ENCODE assay signal across 9 mouse cellular contexts in genomic region chr9:37254531-37255110, GRCm38 (mm10). TPM values are rescaled to one million over a fixed set of nuclear protein-coding genes. Genes with fewer than 3 reads are reported as not detected.
DNase-seq lines count a peak whose midpoint lies in the region; ATAC-seq and TF ChIP-seq lines count a peak whose summit lies in the region.
"Had no signal": no experiment of that assay in that cellular context is flagged by ENCODE, and none has a peak within 500 bp of the region (broad histone marks: within the 10 kb centered on the region; RNA-seq: fewer than 3 reads in every experiment).

No protein-coding gene starts in this region.

- peaks cover 5 to 10% of the 10 kb centered on the region in 2 experiments for H3K4me1 ChIP-seq in heart, embryonic 14.5 days (ENCODE audit: control insufficient read depth in 2 of 2, insufficient read depth in 2 of 2, low read length in 2 of 2)
- peaks cover 33% of the 10 kb centered on the region for H3K4me1 ChIP-seq in bone marrow macrophage, adult 2 months (ENCODE audit: control insufficient read depth, insufficient read depth, low read length)
- no peaks in the 10 kb centered on the region for H3K4me1 ChIP-seq in hindbrain, postnatal 0 days (ENCODE audit: insufficient read depth, low read length)
- peaks cover 7% of the 10 kb centered on the region; the same call in 1 of the 2 replicates for H3K4me1 ChIP-seq in midbrain, embryonic 16.5 days (ENCODE audit: control insufficient read depth, insufficient read depth, low read length)

- 13% methylated on average over 6 of the region's 6 CpGs for WGBS in heart, embryonic 14.5 days
- 29% methylated on average over 6 of the region's 6 CpGs for WGBS in hindbrain, postnatal 0 days
- WGBS in midbrain, embryonic 16.5 days, result 23% methylated on average over 6 of the region's 6 CpGs

- peak overlapping the region; percentile 64; the same call in 1 of the 2 replicates for H3K9ac ChIP-seq in heart, embryonic 14.5 days (ENCODE audit: low read length)
- peak overlapping the region; percentile 42; the same call in 1 of the 2 replicates for H3K9ac ChIP-seq in hindbrain, postnatal 0 days (replicated peaks; ENCODE audit: low read length)
- H3K9ac ChIP-seq in midbrain, embryonic 16.5 days (ENCODE audit: low read depth, low read length), result no peak overlapping the region

- H3K9me3 ChIP-seq in heart, embryonic 14.5 days (ENCODE audit: control insufficient read depth, low read length), result no peaks in the 10 kb centered on the region
- no peaks in the 10 kb centered on the region for H3K9me3 ChIP-seq in hindbrain, postnatal 0 days (ENCODE audit: low read length)
- no peaks in the 10 kb centered on the region for H3K9me3 ChIP-seq in midbrain, embryonic 16.5 days (replicated peaks; ENCODE audit: control insufficient read depth, low read length, poor library complexity, severe bottlenecking)
- H3K9me3 ChIP-seq: G1E had no signal

- no peaks in the 10 kb centered on the region for H3K27me3 ChIP-seq in heart, embryonic 14.5 days (ENCODE audit: control insufficient read depth, insufficient read depth, low read length)
- 0 out of 2 replicates have a peak, but pooled peaks cover 3% of the 10 kb centered on the region for H3K27me3 ChIP-seq in hindbrain, postnatal 0 days (ENCODE audit: insufficient read depth, low read length)
- no peaks in the 10 kb centered on the region; the same call in 1 of the 2 replicates for H3K27me3 ChIP-seq in midbrain, embryonic 16.5 days (ENCODE audit: control insufficient read depth, insufficient read depth, low read depth, low read length)

- no peak overlapping the region for H3K27ac ChIP-seq in heart, embryonic 14.5 days (replicated peaks in 1 of 2; ENCODE audit: control insufficient read depth in 1 of 2, insufficient read depth in 1 of 2, low read depth in 2 of 2, low read length in 2 of 2)
- H3K27ac ChIP-seq in bone marrow macrophage, adult 2 months (ENCODE audit: insufficient read depth, low read depth, low read length), result peak overlapping the region; percentile 85
- no peak overlapping the region for H3K27ac ChIP-seq in hindbrain, postnatal 0 days
- H3K27ac ChIP-seq in midbrain, embryonic 16.5 days (ENCODE audit: low read length), result no peak overlapping the region

- no peak for DNase-seq in heart, postnatal 25 days (ENCODE audit: low spot score)
- DNase-seq in hindbrain, postnatal 0 days (ENCODE audit: low spot score), result no peak
- DNase-seq in spleen, adult 12 weeks (ENCODE audit: low spot score), result no peak
- no peak for DNase-seq in right cerebral cortex, postnatal 25 days

- TF ChIP-seq POLR2A in bone marrow macrophage, adult 2 months (IDR thresholded peaks at IDR 0.05; ENCODE audit: borderline replicate concordance, low read depth, low read length), result no peak

- intact Hi-C loops in heart, postnatal 25 days (cut with DNase I), result loop anchor here (5.0 kb wide), 1 partner anchor 73 kb away; no protein-coding TSS in a partner anchor

- peak overlapping the region; percentile 51 to 56 for H3K4me3 ChIP-seq in heart, embryonic 14.5 days (ENCODE audit: control insufficient read depth in 1 of 2, insufficient read depth in 1 of 2, low read depth in 1 of 2, low read length in 2 of 2)
- H3K4me3 ChIP-seq in bone marrow macrophage, adult 2 months (ENCODE audit: insufficient read depth, low read length), result peak overlapping the region; percentile 81
- H3K4me3 ChIP-seq in hindbrain, postnatal 0 days (ENCODE audit: low read length), result peak overlapping the region; percentile 41
- peak overlapping the region; percentile 36 for H3K4me3 ChIP-seq in midbrain, embryonic 16.5 days (ENCODE audit: low read depth, low read length)

- TF ChIP-seq CTCF in bone marrow macrophage, adult 2 months (IDR thresholded peaks at IDR 0.05; ENCODE audit: low read depth, low read length), result no peak
- TF ChIP-seq CTCF in hindbrain, postnatal 0 days (IDR thresholded peaks at IDR 0.05; ENCODE audit: low read depth), result no peak

- ATAC-seq in heart, embryonic 14.5 days (ENCODE audit: insufficient number of reproducible peaks, insufficient read depth, low FRiP score, low read depth), result 0 out of 2 replicates have a peak, but pooled peaks have one; percentile 11
- 0 out of 2 replicates have a peak, but pooled peaks have one; percentile 14 for ATAC-seq in hindbrain, postnatal 0 days
- ATAC-seq in midbrain, embryonic 16.5 days, result no peak
- no peak for ATAC-seq in granulocyte monocyte progenitor cell, adult 5-6 weeks (replicated peaks; ENCODE audit: poor library complexity, severe bottlenecking)

- peak overlapping the region; percentile 95 for H3K4me2 ChIP-seq in heart, embryonic 14.5 days (ENCODE audit: low read length)
- H3K4me2 ChIP-seq in hindbrain, postnatal 0 days (ENCODE audit: low read depth, low read length), result peak overlapping the region; percentile 82
- H3K4me2 ChIP-seq in midbrain, embryonic 16.5 days (ENCODE audit: low read length), result peak overlapping the region; percentile 66

- H3K36me3 ChIP-seq in heart, embryonic 14.5 days (ENCODE audit: control insufficient read depth, insufficient read depth, low read length), result no peaks in the 10 kb centered on the region
- H3K36me3 ChIP-seq in hindbrain, postnatal 0 days (ENCODE audit: insufficient read depth, low read length), result no peaks in the 10 kb centered on the region
- no peaks in the 10 kb centered on the region for H3K36me3 ChIP-seq in midbrain, embryonic 16.5 days (ENCODE audit: control insufficient read depth, insufficient read depth, low read length)
- H3K36me3 ChIP-seq: G1E had no signal

RNA-seq across cellular contexts. Expression of gene Slc37a2, which starts 0.9 kb away (rescaled TPM):
- 1.2 and 2.3 TPM in 2 replicates for polyA plus RNA-seq in heart, embryonic 14.5 days (2014; fragmentation: Nextera tagmentation; extraction: Ambion mirVana)
- total RNA-seq in heart, postnatal 25 days (2021), result 1 to 10 TPM; 3.6 to 4.2 TPM
- 167 and 186 TPM in 2 replicates for polyA plus RNA-seq in bone marrow macrophage, adult 2 months (2012; ENCODE audit: insufficient read depth, insufficient read length, missing spikeins)
- 2.6 and 4.7 TPM in 2 replicates for total RNA-seq in hindbrain, postnatal 0 days (2014; rRNA removed)
- polyA plus RNA-seq in hindbrain, postnatal 0 days (2015; fragmentation: Nextera tagmentation; extraction: Ambion mirVana), result 2.4 and 3.4 TPM in 2 replicates
- 0.76 and 1.7 TPM in 2 replicates for polyA plus RNA-seq in midbrain, embryonic 16.5 days (2015; fragmentation: Nextera tagmentation; extraction: Ambion mirVana)
- 0.81 TPM in 1 of 2 replicates, not detected in the other for total RNA-seq in granulocyte monocyte progenitor cell, adult 5-6 weeks (2014; fragmentation: Nextera tagmentation)
- 0.34 and 0.52 TPM in 2 replicates for total RNA-seq in granulocyte monocyte progenitor cell, adult 5-6 weeks (2017)

RNA-seq across cellular contexts. Expression of gene Tmem218, which starts 46.6 kb away (rescaled TPM):
- 10.7 and 11.1 TPM in 2 replicates for polyA plus RNA-seq in heart, embryonic 14.5 days (2014; fragmentation: Nextera tagmentation; extraction: Ambion mirVana)
- total RNA-seq in heart, postnatal 25 days (2021), result 1 to 10 TPM; 6.5 to 7.8 TPM
- polyA plus RNA-seq in bone marrow macrophage, adult 2 months (2012; ENCODE audit: insufficient read depth, insufficient read length, missing spikeins), result 4.7 and 5.9 TPM in 2 replicates
- total RNA-seq in hindbrain, postnatal 0 days (2014; rRNA removed), result 6.0 and 6.3 TPM in 2 replicates
- polyA plus RNA-seq in hindbrain, postnatal 0 days (2015; fragmentation: Nextera tagmentation; extraction: Ambion mirVana), result 11.4 and 13.3 TPM in 2 replicates
- 9.2 and 10.0 TPM in 2 replicates for polyA plus RNA-seq in midbrain, embryonic 16.5 days (2015; fragmentation: Nextera tagmentation; extraction: Ambion mirVana)
- 2.0 and 4.1 TPM in 2 replicates for total RNA-seq in granulocyte monocyte progenitor cell, adult 5-6 weeks (2014; fragmentation: Nextera tagmentation)
- total RNA-seq in granulocyte monocyte progenitor cell, adult 5-6 weeks (2017), result 1.9 and 4.2 TPM in 2 replicates

Comparison
In these comparisons a context has a peak if more than half of its experiments do, and no peak if none do; other contexts are left out.
1. ATAC-seq: peak in heart, embryonic 14.5 days (single experiment) and hindbrain, postnatal 0 days (single experiment); none in midbrain, embryonic 16.5 days (single experiment) and granulocyte monocyte progenitor cell, adult 5-6 weeks (single experiment).
2. RNA of gene Slc37a2, which starts 0.9 kb away (polyA plus RNA-seq): 167 to 186 TPM in bone marrow macrophage, adult 2 months; 2.4 to 3.4 TPM in hindbrain, postnatal 0 days, 0.76 to 1.7 TPM in midbrain, embryonic 16.5 days and 1.2 to 2.3 TPM in heart, embryonic 14.5 days; every median in the first group is over 10 times any median in the second.
3. Peak in every context shown above with its lines, with median percentiles within 50 percentile points of each other: H3K4me2 ChIP-seq and H3K4me3 ChIP-seq.